Mouse (Mus musculus) macrophage (primary cell): ENCODE results near the gene 1700029H14Rik. TPM values are rescaled to one million over a fixed set of nuclear protein-coding genes. Genes with fewer than 3 reads are reported as not detected.

Experiments used
- H3K27ac ChIP-seq: fragments of 350-480 bp; formaldehyde crosslinking; 2 replicates; pipeline ENCODE4 v1.9.0; 2021
- H3K36me3 ChIP-seq: fragments of 350-480 bp; formaldehyde crosslinking; 2 replicates; pipeline ENCODE4 v1.9.0; 2021; ENCODE audit errors: inconsistent target
- H3K4me3 ChIP-seq: fragments of 350-480 bp; formaldehyde crosslinking; 2 replicates; pipeline ENCODE4 v1.9.0; 2021; ENCODE audit errors: inconsistent target
- H3K79me2 ChIP-seq: fragments of 350-480 bp; formaldehyde crosslinking; 2 replicates; pipeline ENCODE4 v1.9.0; 2021; ENCODE audit errors: inconsistent target
- WGBS: methylation state at CpG from one replicate; pipeline ENCODE4 v1.1.7; 2026; ENCODE audit warnings: inconsistent platforms; ENCODE audit not compliant: missing documents; 5-methylcytosine and 5-hydroxymethylcytosine counted together
- polyA plus RNA-seq: library from polyadenylated mRNA; stranded (reverse); fragments of 250-400 nt; gene quantifications from 3 replicates; pipeline ENCODE4 v1.2.4, GENCODE M21; 2018; ENCODE audit warnings: inconsistent platforms

The 1700029H14Rik gene
- polyA plus RNA-seq, 1 experiment from 2014 or later: not detected

DNA sequence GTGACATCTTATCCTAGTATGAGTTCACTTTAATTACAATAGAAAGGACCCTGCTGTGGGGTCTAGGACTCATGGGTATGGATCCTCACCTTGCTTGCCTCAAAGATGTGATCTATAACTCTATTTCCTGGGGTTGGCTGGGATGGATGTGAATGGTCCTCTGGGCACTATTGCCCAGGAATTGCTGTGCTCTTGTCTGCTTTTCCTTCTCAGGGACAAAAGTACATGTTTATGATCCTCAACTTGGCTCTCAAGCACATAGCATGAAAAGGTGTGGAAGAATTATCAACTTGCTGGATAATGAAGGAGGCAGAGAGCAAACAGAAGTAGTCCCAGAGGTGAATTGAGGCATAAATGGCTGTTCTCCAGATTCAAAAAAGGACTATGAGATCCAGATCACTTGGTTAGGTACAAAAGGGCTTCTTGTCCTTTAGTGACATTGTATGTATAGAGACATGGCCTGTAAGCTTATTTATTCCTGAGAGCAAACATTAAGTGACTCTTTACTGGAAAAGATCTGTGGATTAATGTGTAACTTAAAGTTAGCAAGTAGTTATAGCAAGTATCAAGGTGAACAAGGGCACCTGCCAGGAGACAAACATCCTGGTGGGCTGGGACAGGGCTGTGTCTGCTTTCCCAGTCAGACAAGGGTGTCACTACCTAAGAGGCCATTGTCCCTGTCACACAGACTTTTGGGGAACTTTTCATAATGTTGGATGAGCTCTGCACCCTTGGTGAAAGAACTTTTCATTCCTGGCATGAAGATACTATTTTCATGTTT, 57.2 kb downstream of the 1700029H14Rik start:
- peak overlapping the region; percentile 99 for H3K27ac ChIP-seq
- H3K79me2 ChIP-seq: no peaks in the 10 kb centered on the region
- H3K4me3 ChIP-seq: no peak overlapping the region
- no peaks in the 10 kb centered on the region for H3K36me3 ChIP-seq

GRCm38 (mm10) chr8:13503936-13504606, 58.2 kb downstream of the 1700029H14Rik start:
- Histone ChIP-seq H3K36me3 (no peaks in the 10 kb centered on the region), H3K4me3 (no peak overlapping the region), H3K79me2 (no peaks in the 10 kb centered on the region), H3K27ac (peak overlapping the region; percentile 99)
- WGBS: 6% methylated on average over 8 of the region's 8 CpGs

DNA sequence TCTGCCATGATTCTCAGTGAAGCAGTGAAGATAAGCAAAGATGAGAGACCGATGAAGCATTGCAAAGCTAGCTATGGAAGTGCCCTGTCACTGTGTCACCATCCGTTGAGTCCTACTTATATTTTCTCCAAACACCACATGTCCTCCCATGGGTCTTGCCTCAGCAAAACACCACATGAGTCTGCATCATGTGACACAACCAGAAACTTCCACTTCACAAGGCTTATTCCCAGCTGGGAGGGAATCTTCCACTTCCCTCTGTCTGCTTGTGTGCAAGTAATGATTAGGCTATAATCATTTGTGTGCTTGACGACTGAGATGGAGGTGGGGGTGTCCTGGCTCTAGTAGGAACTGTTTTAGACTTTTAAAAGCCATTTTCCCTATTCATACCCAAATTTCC, 61.0 kb downstream of the 1700029H14Rik start:
- Histone ChIP-seq H3K79me2 (no peaks in the 10 kb centered on the region), H3K36me3 (no peaks in the 10 kb centered on the region), H3K27ac (peak overlapping the region; percentile 99), H3K4me3 (no peak overlapping the region)
- 26% methylated on average over 3 of the region's 3 CpGs for WGBS

Other genes starting within 250 kb of the 1700029H14Rik start
- gene Tfdp1, start 223.7 kb downstream of the 1700029H14Rik start, polyA plus RNA-seq: 30.2 to 74.7 TPM (median 31.2 TPM) in 3 replicates
- not detected in 3 replicates for gene Atp4b, start 165.6 kb downstream of the 1700029H14Rik start, polyA plus RNA-seq
- not detected in 3 replicates for gene Grk1, start 157.4 kb downstream of the 1700029H14Rik start, polyA plus RNA-seq
- not detected in 3 replicates for gene Tmem255b, start 127.3 kb downstream of the 1700029H14Rik start, polyA plus RNA-seq
- gene Gas6, start 68.0 kb downstream of the 1700029H14Rik start, polyA plus RNA-seq: 596 to 877 TPM (median 653 TPM) in 3 replicates
- 72.6 to 95.1 TPM (median 88.3 TPM) in 3 replicates for gene Rasa3, start 115.1 kb upstream of the 1700029H14Rik start, polyA plus RNA-seq
- not detected in 3 replicates for gene Cfap97d2, start 143.4 kb upstream of the 1700029H14Rik start, polyA plus RNA-seq
- 24.5 to 33.0 TPM (median 26.4 TPM) in 3 replicates for gene Cdc16, start 195.2 kb upstream of the 1700029H14Rik start, polyA plus RNA-seq
- gene Upf3a, start 223.2 kb upstream of the 1700029H14Rik start, polyA plus RNA-seq: 16.4 to 33.4 TPM (median 21.5 TPM) in 3 replicates